In the genomic region with DNA sequence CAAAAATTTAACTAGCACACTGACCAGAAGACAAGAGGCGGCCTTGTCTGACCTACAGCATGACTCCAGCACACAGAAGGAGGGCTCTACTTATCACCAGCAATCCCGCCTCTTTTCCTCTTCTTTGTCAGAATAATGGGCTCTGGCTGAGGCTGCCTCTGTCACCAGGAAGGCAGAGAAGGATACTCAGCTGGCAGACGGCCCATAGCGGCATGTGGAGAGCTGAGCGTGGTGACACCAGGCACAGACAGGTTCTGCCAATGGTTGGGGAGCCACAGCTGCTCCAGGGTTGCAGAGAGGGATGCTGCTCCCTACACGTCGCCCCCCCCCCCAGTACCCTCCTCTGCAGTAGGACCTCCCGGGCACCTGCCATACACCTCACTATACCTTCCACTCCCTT, we compare ENCODE assay signal across 8 mouse cellular contexts.
DNase-seq lines count a peak whose midpoint lies in the region; ATAC-seq and TF ChIP-seq lines count a peak whose summit lies in the region.

No protein-coding gene starts in this region.

- H3K27me3 ChIP-seq in heart, embryonic 12.5 days (replicated peaks), result no peaks in the 10 kb centered on the region
- H3K27me3 ChIP-seq in kidney, adult 2 months (replicated peaks; ENCODE audit: control insufficient read depth, insufficient read depth, low read length), result no peaks in the 10 kb centered on the region

- peaks cover 46% of the 10 kb centered on the region for H3K4me1 ChIP-seq in heart, embryonic 12.5 days (replicated peaks)
- H3K4me1 ChIP-seq in kidney, adult 2 months (ENCODE audit: control insufficient read depth, insufficient read depth, low read length), result peaks cover 13% of the 10 kb centered on the region; the same call in 1 of the 2 replicates

- TF ChIP-seq CTCF in kidney, adult 2 months (conservative IDR thresholded peaks at IDR 0.05; ENCODE audit: insufficient read depth, insufficient read length, low read depth, low read length), result no peak

- DNase-seq in heart, adult 11 months, result peak; percentile 96
- peak; percentile 47 for DNase-seq in adrenal gland, adult 8-10 months
- peak; percentile 78 to 83 for DNase-seq in cerebellum, postnatal 36 days
- DNase-seq in kidney, adult 2 months, result peak; percentile 80
- peak; percentile 36 for DNase-seq in right cerebral cortex, postnatal 25 days
- no peak for DNase-seq in thymus, postnatal 0 days (ENCODE audit: low spot score)
- DNase-seq in ovary, postnatal 14 days (ENCODE audit: low spot score), result no peak

- WGBS in heart, embryonic 12.5 days, result 56% methylated on average over 8 of the region's 8 CpGs
- WGBS in kidney, adult 2 months, result 86% methylated on average over 8 of the region's 8 CpGs

- H3K9ac ChIP-seq in heart, embryonic 12.5 days, result no peak overlapping the region

- no peak for ATAC-seq in heart, embryonic 12.5 days (ENCODE audit: insufficient number of reproducible peaks, low FRiP score)

- no peaks in the 10 kb centered on the region for H3K36me3 ChIP-seq in heart, embryonic 12.5 days
- no peaks in the 10 kb centered on the region for H3K36me3 ChIP-seq in kidney, adult 2 months (ENCODE audit: control insufficient read depth, insufficient read depth, low read length)

- no peak overlapping the region for H3K4me2 ChIP-seq in heart, embryonic 12.5 days

- H3K27ac ChIP-seq in heart, embryonic 12.5 days (ENCODE audit: poor library complexity, severe bottlenecking), result no peak overlapping the region
- H3K27ac ChIP-seq in kidney, adult 2 months (ENCODE audit: insufficient read depth, low read depth, low read length), result no peak overlapping the region

- no peak for TF ChIP-seq POLR2A in kidney, adult 2 months (IDR thresholded peaks at IDR 0.05; ENCODE audit: low read depth, low read length)

- no peak overlapping the region for H3K4me3 ChIP-seq in heart, embryonic 12.5 days
- H3K4me3 ChIP-seq in kidney, adult 2 months (ENCODE audit: insufficient read depth, low read depth, low read length), result no peak overlapping the region

- no peaks in the 10 kb centered on the region for H3K9me3 ChIP-seq in heart, embryonic 12.5 days (replicated peaks)

Comparison
In these comparisons a context has a peak if more than half of its experiments do, and no peak if none do; other contexts are left out.
1. DNase-seq: peak in heart, adult 11 months (single experiment), adrenal gland, adult 8-10 months (single experiment), cerebellum, postnatal 36 days (2 of 2), kidney, adult 2 months (single experiment) and right cerebral cortex, postnatal 25 days (single experiment); none in thymus, postnatal 0 days (single experiment) and ovary, postnatal 14 days (single experiment).